Mouse (Mus musculus) spleen, adult 2 months (tissue): ENCODE measurements around the gene Slc22a27. TPM values are rescaled to one million over a fixed set of nuclear protein-coding genes. Genes with fewer than 3 reads are reported as not detected.
"Not testable (repeated sequence)": the region's sequence is repeated elsewhere in the genome, so short reads cannot be mapped to it uniquely, and the experiment has no call there.

Experiments
- DNase-seq, 2 experiments: peaks; one replicate each; pipeline versions ENCODE4 v3.0.0 to v3.0.0-alpha.2; 2012 to 2021; ENCODE audit warnings: low spot score in 2 of 2, low read depth in 1 of 2
- H3K27ac ChIP-seq: fragments of 200-500 bp; 2 replicates; pipeline ENCODE4 v1.5.1; 2012; ENCODE audit warnings: low read length, inconsistent platforms; ENCODE audit not compliant: insufficient read depth
- H3K27me3 ChIP-seq: fragments of 200-500 bp; 2 replicates; pipeline ENCODE4 v1.6.1; 2012; ENCODE audit warnings: mild to moderate bottlenecking, moderate library complexity, low read length, inconsistent platforms; ENCODE audit not compliant: control insufficient read depth, insufficient read depth
- H3K36me3 ChIP-seq: fragments of 200-500 bp; 2 replicates; pipeline ENCODE4 v1.6.1; 2012; ENCODE audit warnings: mild to moderate bottlenecking, low read length, inconsistent platforms; ENCODE audit not compliant: control insufficient read depth, insufficient read depth
- H3K4me1 ChIP-seq: fragments of 200-500 bp; 2 replicates; pipeline ENCODE4 v1.6.1; 2011; ENCODE audit warnings: inconsistent platforms; ENCODE audit not compliant: control insufficient read depth, insufficient read depth, insufficient read length
- H3K4me3 ChIP-seq: fragments of 200-500 bp; 2 replicates; pipeline ENCODE4 v1.5.1; 2011; ENCODE audit warnings: mild to moderate bottlenecking, inconsistent platforms; ENCODE audit not compliant: insufficient read depth, insufficient read length; ENCODE audit errors: extremely low read depth
- CTCF ChIP-seq: fragments of 200-500 bp; IDR thresholded peaks from 2 replicates; pipeline ENCODE4 v1.5.1; 2011; ENCODE audit warnings: mild to moderate bottlenecking, inconsistent platforms; ENCODE audit not compliant: insufficient read depth, insufficient read length, insufficient replicate concordance; ENCODE audit errors: extremely low read depth
- POLR2A ChIP-seq: fragments of 200-500 bp; IDR thresholded peaks from 2 replicates; pipeline ENCODE4 v1.6.1; 2011; ENCODE audit warnings: low read depth, low read length, inconsistent platforms
- whole genome bisulfite sequencing: fragments of 180-500 bp; shearing (Covaris S2); methylation state at CpG from one replicate; pipeline ENCODE4 v1.1.7; 2018; 5-methylcytosine and 5-hydroxymethylcytosine counted together
- polyA plus RNA-seq: library from polyadenylated mRNA; depleted of rRNA; stranded (reverse); fragments of >200 nt; gene quantifications from 2 replicates; pipeline ENCODE4 v1.2.3, GENCODE M21; 2012; rRNA removed

The Slc22a27 gene
- not detected in 2 replicates for polyA plus RNA-seq

DNA sequence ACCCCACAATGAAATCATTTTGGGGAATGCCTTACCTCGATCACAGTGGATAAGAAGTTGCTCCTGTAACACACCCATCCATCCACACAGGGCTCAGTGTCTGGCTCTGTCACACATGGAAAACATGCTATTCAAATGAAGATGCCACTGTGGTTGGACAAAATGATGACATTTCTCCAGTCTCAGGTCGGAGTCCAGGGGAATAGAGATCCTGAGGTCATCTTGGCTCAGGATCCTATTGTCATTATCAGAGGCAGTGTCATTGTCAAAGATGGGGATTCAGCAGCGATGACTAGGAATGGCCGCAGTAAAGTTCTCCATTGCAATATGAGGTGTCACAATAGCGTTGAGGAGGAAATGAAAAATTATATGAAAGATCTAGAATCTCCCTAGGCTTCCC, at the start of gene Slc22a27:
Gene Slc22a27, minus strand, starts transcription at position 101 of the 400 bp plus-strand sequence.
- not testable (repeated sequence) for H3K4me3 ChIP-seq, DNase-seq, H3K36me3 ChIP-seq, H3K27ac ChIP-seq, H3K27me3 ChIP-seq, H3K4me1 ChIP-seq
- 72% methylated on average over 5 of the region's 5 CpGs for WGBS

DNA sequence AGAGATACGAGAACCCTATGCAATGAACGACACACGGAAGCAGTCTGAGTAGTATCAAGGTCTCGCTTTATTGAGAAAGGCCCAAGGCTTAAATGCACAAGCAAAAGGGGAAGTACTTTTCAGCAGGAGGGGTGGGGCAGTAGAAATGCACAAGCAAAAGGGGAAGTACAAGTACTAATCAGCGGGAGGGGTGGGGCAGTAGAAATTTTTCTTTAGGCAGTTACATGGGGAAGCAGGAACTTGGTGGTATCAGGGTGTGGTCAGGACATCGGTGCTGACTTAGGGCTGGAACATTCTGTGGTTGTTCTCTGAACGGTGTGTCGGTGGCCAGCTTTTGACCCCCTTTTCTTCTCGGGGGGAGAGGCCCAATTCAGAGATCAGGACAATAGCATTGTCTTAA, 45.8 kb upstream of the Slc22a27 start:
- not testable (repeated sequence) for H3K36me3 ChIP-seq, H3K27me3 ChIP-seq, H3K4me1 ChIP-seq, H3K4me3 ChIP-seq, H3K27ac ChIP-seq, DNase-seq
- 87% methylated on average over 9 of the region's 9 CpGs for WGBS

DNA sequence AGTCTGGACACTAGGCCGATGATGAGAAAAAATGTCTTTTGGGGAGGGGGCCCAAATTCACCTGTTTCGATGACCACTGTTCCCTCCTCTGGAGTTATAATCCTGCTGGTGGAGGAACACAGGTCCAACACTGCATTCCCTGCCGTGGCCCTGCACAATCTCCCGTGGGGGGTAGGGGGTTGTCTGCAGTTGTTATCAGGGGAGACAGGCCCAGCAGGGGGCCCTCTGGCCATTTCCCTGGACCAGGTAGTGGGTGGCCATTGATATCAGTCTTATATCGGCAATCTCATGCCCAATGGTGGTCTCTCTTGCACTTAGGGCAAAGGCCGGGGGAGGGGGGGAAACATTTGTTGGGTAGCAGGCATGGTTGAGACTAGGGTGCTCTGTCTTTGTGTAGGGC, 43.3 kb upstream of the Slc22a27 start:
- not testable (repeated sequence) for DNase-seq, H3K4me1 ChIP-seq, H3K27me3 ChIP-seq, H3K27ac ChIP-seq, H3K36me3 ChIP-seq, H3K4me3 ChIP-seq
- 91% methylated on average over 6 of the region's 6 CpGs for WGBS

DNA sequence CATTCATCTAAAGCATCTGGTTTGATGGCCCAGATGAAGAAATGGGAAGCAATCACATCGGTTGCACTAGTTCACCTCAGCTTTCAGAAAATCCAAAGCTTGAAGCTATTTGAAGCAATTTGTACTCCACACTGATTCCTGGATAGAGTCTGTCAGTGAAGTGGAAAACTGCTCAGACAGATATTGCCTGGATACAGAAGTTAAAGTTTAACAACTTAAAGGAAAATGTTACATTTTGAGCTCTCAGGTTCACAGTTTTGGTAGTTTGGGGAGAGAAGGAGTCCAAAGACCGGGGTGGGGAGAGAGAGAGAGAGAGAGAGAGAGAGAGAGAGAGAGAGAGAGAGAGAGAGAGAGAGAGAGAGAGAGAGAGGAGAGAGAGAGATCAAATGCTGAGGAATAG, 2.9 kb upstream of the Slc22a27 start:
- Histone ChIP-seq H3K27me3 (no peaks in the 10 kb centered on the region), H3K36me3 (no peaks in the 10 kb centered on the region), H3K4me3 (no peak overlapping the region), H3K27ac (no peak overlapping the region), H3K4me1 (no peaks in the 10 kb centered on the region)
- TF ChIP-seq POLR2A (no peak), CTCF (no peak)
- 75% methylated on average over 2 of the region's 2 CpGs for WGBS
- DNase-seq: no peak

DNA sequence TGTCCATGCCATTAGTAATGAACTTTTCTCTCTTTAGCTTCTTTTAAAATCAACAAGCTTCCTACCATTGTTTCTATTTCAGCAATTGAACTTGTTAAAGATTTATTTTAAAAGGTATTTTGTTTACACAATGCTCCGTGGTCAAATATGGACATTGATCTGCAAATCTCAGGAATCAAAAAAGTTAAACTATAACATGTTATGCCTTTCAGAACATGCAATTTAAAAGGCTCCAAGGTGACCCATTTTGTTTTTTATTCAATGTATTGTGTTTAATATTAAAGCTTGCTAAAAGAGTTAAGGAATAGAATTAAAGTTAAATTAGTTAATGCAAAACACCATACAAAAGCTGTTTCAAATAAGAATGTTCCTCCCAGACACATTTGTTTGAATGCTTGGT, 723 bp upstream of the Slc22a27 start:
- H3K4me1 ChIP-seq, H3K27ac ChIP-seq, DNase-seq, H3K4me3 ChIP-seq, H3K36me3 ChIP-seq, H3K27me3 ChIP-seq: not testable (repeated sequence)
- WGBS: 49% methylated on average over 1 of the region's 1 CpGs

DNA sequence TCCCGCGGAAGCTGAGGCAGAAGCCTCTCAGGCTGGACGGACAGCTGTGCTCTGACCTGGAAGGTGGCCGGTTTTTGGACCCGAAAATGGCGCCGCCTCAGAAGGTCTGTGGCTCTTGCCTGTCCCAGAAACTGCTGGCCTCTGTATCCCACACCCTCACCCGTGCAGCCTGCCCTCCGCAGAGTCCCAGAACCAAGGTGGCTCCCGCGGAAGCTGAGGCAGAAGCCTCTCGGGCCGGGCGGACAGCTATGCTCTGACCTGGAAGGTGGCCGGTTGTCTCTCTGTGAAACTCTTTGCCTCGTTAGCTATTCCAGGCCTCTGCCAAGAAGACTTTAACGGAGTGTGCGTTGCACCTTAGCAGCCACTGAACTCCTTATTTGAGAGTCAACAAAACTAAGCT, 26.4 kb downstream of the Slc22a27 start:
- not testable (repeated sequence) for DNase-seq, H3K36me3 ChIP-seq, H3K4me3 ChIP-seq, H3K4me1 ChIP-seq, H3K27me3 ChIP-seq, H3K27ac ChIP-seq
- WGBS: 90% methylated on average over 18 of the region's 18 CpGs

DNA sequence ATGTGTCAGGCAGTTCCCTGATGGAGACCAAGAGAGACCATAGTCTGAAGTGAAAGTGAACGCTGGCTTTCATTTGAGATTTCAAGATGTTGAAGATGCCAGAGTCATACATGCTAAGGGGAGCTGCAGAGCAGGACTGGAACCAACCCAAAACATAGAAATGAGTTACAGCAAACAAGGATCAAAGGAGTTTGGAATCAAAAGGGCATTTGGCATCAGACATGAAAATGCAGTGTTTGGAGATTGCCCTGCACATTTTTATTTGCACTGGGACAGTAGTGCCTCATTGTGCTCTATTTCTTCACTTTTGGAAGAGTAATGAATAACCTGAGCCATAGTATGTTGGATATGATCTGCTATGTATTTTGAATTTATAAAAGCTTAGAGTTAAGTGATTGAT, 89.2 kb downstream of the Slc22a27 start:
- Histone ChIP-seq H3K27me3 (no peaks in the 10 kb centered on the region), H3K4me1 (no peaks in the 10 kb centered on the region), H3K4me3 (no peak overlapping the region), H3K36me3 (no peaks in the 10 kb centered on the region), H3K27ac (no peak overlapping the region)
- WGBS: 79% methylated on average over 1 of the region's 1 CpGs
- TF ChIP-seq CTCF (no peak), POLR2A (no peak)
- DNase-seq: no peak

DNA sequence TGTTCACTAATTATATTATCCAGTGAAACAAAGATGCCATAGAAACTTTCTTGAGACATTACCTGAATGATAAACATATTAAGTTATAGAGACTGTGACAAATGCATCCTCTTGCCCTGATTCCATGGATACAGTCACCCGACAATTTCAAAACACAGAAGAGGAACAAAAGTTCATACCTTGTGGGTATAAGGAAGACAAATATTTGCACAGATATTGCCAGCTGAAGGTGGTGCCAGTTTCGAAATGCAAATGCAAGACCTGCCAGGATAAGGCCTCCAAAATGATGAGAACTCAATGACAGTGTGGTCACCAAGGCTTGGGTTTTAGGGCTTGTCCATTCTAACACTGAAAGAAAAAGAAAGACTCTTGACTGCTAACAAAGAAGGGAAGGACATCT, 136.0 kb downstream of the Slc22a27 start:
- no peak overlapping the region for H3K27ac ChIP-seq
- no peaks in the 10 kb centered on the region for H3K36me3 ChIP-seq
- no peak for DNase-seq
- WGBS: 75% methylated on average over 2 of the region's 2 CpGs
- H3K27me3 ChIP-seq: no peaks in the 10 kb centered on the region
- no peak for TF ChIP-seq CTCF
- H3K4me1 ChIP-seq: no peaks in the 10 kb centered on the region
- no peak overlapping the region for H3K4me3 ChIP-seq

Other genes starting within 250 kb of the Slc22a27 start
- not detected in 2 replicates for gene Slc22a26, start 163.4 kb downstream of the Slc22a27 start, polyA plus RNA-seq
- gene Slc22a28, start 166.0 kb upstream of the Slc22a27 start, polyA plus RNA-seq: not detected in 2 replicates